Mouse (Mus musculus): Measurements from ENCODE around the gene Tbc1d10a.

GRCm38 (mm10) chr11:4146381-4146780, 40.2 kb upstream of the Tbc1d10a start:
- TF ChIP-seq USF1 (IDR thresholded peaks at IDR 0.05; ENCODE audit: low read depth, low read length) = no peak
- TF ChIP-seq MAFK (IDR thresholded peaks at IDR 0.05; ENCODE audit: borderline replicate concordance, low read depth, low read length) = no peak
- TF ChIP-seq CTCF (IDR thresholded peaks at IDR 0.05 in 2 of 3, conservative IDR thresholded peaks at IDR 0.05 in 1 of 3; ENCODE audit: control insufficient read depth in 1 of 3, insufficient read depth in 1 of 3, low read depth in 2 of 3, low read length in 3 of 3, poor library complexity in 1 of 3, severe bottlenecking in 1 of 3) = no peak
- no peak for TF ChIP-seq RAD21 (IDR thresholded peaks at IDR 0.05; ENCODE audit: low read depth, low read length)
- TF ChIP-seq ELF1 (IDR thresholded peaks at IDR 0.05; ENCODE audit: low read depth, low read length) = no peak
- no peak for TF ChIP-seq GATA1 (IDR thresholded peaks at IDR 0.05; ENCODE audit: low read depth, low read length)
- TF ChIP-seq TBP (IDR thresholded peaks at IDR 0.05; ENCODE audit: low read depth, low read length) = no peak
- TF ChIP-seq GABPA (IDR thresholded peaks at IDR 0.05; ENCODE audit: low read depth, low read length) = no peak
- TF ChIP-seq MAX (IDR thresholded peaks at IDR 0.05; ENCODE audit: low read length) = no peak
- no peak for TF ChIP-seq KAT2A (conservative IDR thresholded peaks at IDR 0.05; ENCODE audit: low read depth, low read length)
- no peak for TF ChIP-seq TAL1 (IDR thresholded peaks at IDR 0.05; ENCODE audit: low read length)
